ENCODE assay signal across 27 mouse cellular contexts in the genomic region with DNA sequence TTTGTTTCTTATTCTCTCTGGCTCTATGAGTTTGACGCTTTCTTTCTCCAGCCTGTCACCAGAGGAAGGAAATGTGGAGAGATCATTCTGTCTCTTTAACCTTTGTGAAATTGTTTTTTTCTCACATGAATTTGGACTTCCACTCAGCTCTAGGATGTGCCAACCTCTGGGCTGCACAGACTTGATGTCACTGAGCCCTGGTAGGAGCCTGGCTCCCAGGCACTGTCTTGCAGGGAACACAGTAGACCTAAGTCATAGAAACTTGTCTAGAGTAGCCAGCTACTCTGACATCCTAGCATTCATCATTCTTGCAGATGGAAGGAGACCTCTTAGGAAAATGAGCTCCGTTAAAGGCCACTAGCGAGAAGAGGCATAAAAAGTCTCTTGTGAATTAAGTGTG.
"Had no signal": no experiment of that assay in that cellular context is flagged by ENCODE, and none has a peak within 500 bp of the region (broad histone marks: within the 10 kb centered on the region; RNA-seq: fewer than 3 reads in every experiment).

No protein-coding gene starts in this region.

- H3K4me3 ChIP-seq: embryonic facial prominence, embryonic 10.5 days; embryonic facial prominence, embryonic 12.5 days; embryonic facial prominence, embryonic 13.5 days; embryonic facial prominence, embryonic 15.5 days; erythroblast, embryonic 14.5 days; forebrain, embryonic 10.5 days; forebrain, embryonic 12.5 days; forebrain, embryonic 13.5 days; forebrain, embryonic 15.5 days; gastrocnemius, adult 2 months; heart, adult 2 months had no signal

- H3K9me3 ChIP-seq: embryonic facial prominence, embryonic 10.5 days; embryonic facial prominence, embryonic 12.5 days; embryonic facial prominence, embryonic 13.5 days; embryonic facial prominence, embryonic 15.5 days; forebrain, embryonic 10.5 days; forebrain, embryonic 12.5 days; forebrain, embryonic 13.5 days; forebrain, embryonic 15.5 days had no signal

- H3K27ac ChIP-seq: embryonic facial prominence, embryonic 10.5 days; embryonic facial prominence, embryonic 12.5 days; embryonic facial prominence, embryonic 13.5 days; embryonic facial prominence, embryonic 15.5 days; forebrain, embryonic 10.5 days; forebrain, embryonic 12.5 days; forebrain, embryonic 13.5 days; forebrain, embryonic 15.5 days; gastrocnemius, adult 2 months; heart, adult 2 months had no signal

- H3K9ac ChIP-seq: embryonic facial prominence, embryonic 12.5 days; embryonic facial prominence, embryonic 13.5 days; embryonic facial prominence, embryonic 15.5 days; forebrain, embryonic 12.5 days; forebrain, embryonic 13.5 days; forebrain, embryonic 15.5 days; forebrain, postnatal 0 days had no signal

- H3K27me3 ChIP-seq: embryonic facial prominence, embryonic 12.5 days; embryonic facial prominence, embryonic 13.5 days; embryonic facial prominence, embryonic 15.5 days; forebrain, embryonic 13.5 days; forebrain, embryonic 15.5 days had no signal

- H3K36me3 ChIP-seq: embryonic facial prominence, embryonic 15.5 days; forebrain, embryonic 10.5 days; forebrain, embryonic 12.5 days; forebrain, embryonic 15.5 days had no signal

- DNase-seq: cerebellum, adult 2 months; cerebellum, adult 8-10 months; cerebellum, adult 9-10 months; cerebellum, adult 9-11 months; cerebellum, postnatal 10 days; cerebellum, postnatal 14 days; cerebellum, postnatal 25 days; cerebellum, postnatal 36 days; embryo, embryonic 11 days; forebrain, postnatal 0 days; gastrocnemius, adult 2 months; gastrocnemius, postnatal 10 days; gastrocnemius, postnatal 14 days; gastrocnemius, postnatal 25 days; gastrocnemius, postnatal 36 days; heart, adult 2 months had no signal

- ATAC-seq: forebrain, embryonic 13.5 days; forebrain, embryonic 14.5 days; forebrain, embryonic 15.5 days; forebrain, embryonic 16.5 days; forebrain, postnatal 0 days had no signal

- H3K4me2 ChIP-seq: embryonic facial prominence, embryonic 12.5 days; embryonic facial prominence, embryonic 13.5 days; embryonic facial prominence, embryonic 15.5 days; forebrain, embryonic 12.5 days; forebrain, embryonic 13.5 days; forebrain, embryonic 15.5 days had no signal

- H3K4me1 ChIP-seq: embryonic facial prominence, embryonic 13.5 days; embryonic facial prominence, embryonic 15.5 days had no signal
